Mouse (Mus musculus): ENCODE results near the gene Bcl2l13. TPM values are rescaled to one million over a fixed set of nuclear protein-coding genes. Genes with fewer than 3 reads are reported as not detected.
"Not testable (repeated sequence)": the region's sequence is repeated elsewhere in the genome, so short reads cannot be mapped to it uniquely, and the experiment has no call there.

Gene Bcl2l13
- total and polyA plus RNA-seq, 2 experiments from 2014 or later = 21.4 to 77.5 TPM

DNA sequence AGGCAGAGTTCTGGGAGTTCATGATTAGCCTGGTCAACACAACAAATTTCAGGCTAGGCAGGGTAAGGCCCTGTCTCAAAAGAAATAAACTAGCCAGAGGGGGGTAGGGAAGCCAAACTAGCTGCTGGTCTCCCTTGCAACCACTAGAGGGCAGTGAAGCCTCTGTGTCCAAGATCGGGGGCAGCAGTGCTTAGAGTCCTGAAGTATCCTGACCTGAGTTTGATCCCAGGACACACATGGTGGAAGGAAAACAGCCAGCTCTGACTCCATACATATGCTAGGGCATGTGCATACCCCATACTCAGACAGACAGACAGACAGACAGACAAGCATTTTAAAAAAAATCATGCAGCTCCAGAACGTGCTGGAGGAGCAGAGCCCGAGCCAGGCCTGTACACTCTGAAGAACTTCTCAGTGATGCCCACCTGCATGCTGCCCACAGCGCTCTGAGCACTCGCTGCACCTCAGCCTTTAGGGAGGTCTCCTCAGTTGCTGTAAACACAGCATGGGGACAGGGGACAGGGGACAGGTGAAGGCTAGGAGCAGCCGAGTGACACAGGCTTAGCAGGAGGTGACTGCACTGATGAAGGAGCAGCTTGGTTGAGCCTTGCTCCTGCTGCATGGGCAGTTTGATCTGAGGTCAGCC, 62.3 kb downstream of the Bcl2l13 start:
- Histone ChIP-seq H3K4me2 (ENCODE audit: low read depth) (no peak overlapping the region), H3K4me1 (ENCODE audit: insufficient read depth) (no peaks in the 10 kb centered on the region), H3K4me3 (ENCODE audit: low read depth, low read length) (no peak overlapping the region), H3K9me3 (ENCODE audit: low read length) (no peaks in the 10 kb centered on the region), H3K9ac (no peak overlapping the region), H3K36me3 (ENCODE audit: insufficient read depth) (peaks cover 27% of the 10 kb centered on the region), H3K27ac (ENCODE audit: low read depth, low read length) (no peak overlapping the region), H3K27me3 (ENCODE audit: insufficient read depth, low read length) (no peaks in the 10 kb centered on the region)
- peak; percentile 72 for DNase-seq
- TF ChIP-seq CTCF (IDR thresholded peaks at IDR 0.05; ENCODE audit: low read depth) = peak; percentile 88
- ATAC-seq = peak; percentile 70
- WGBS = 72% methylated on average over 6 of the region's 6 CpGs

DNA sequence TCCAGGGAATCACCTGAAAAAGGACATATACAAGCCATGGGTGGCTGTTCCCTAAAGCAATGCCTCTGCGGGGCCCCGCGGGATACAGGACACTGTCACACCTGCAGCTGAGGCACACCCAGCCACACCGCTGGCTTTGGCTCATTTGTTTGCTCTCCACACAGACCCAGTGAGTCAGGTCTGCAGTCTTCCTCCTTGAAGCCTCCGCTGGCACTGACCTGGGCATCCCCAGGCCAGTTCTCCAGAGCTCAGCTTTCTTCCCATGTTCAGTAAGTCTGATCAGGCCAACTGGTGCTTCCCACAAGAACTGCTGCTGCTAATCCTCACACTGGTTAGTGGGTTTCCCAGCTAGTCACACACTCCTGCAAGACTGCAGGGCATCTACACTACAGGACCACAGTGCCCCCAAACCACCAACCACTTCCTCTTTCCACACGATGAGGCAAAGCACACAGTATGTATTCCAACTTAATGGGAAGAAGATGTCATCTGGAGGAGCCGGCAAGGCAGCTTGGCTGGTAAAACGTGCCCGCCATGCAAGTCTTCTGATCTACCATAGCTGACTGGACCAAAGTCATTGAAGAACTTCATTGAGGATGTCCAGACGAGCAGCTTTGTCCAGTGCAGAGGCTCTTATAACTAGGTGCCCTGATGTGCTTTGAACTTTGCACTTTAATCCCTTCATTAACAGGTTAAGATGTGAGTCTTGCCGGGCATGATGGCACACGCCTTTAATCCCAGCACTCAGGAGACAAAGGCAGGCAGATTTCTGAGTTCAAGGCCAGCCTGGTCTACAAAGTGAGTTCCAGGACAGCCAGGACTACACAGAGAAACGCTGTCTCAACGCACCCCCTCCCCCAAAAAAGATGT, 66.0 kb downstream of the Bcl2l13 start:
- Histone ChIP-seq H3K4me1 (ENCODE audit: insufficient read depth) (no peaks in the 10 kb centered on the region), H3K9ac (no peak overlapping the region), H3K27me3 (ENCODE audit: insufficient read depth, low read length) (no peaks in the 10 kb centered on the region), H3K27ac (ENCODE audit: low read depth, low read length) (no peak overlapping the region), H3K9me3 (ENCODE audit: low read length) (no peaks in the 10 kb centered on the region), H3K4me3 (ENCODE audit: low read depth, low read length) (no peak overlapping the region), H3K4me2 (ENCODE audit: low read depth) (no peak overlapping the region), H3K36me3 (ENCODE audit: insufficient read depth) (no peaks in the 10 kb centered on the region)
- ATAC-seq (no peak), DNase-seq (no peak)
- 87% methylated on average over 14 of the region's 14 CpGs for WGBS
- no peak for TF ChIP-seq CTCF (IDR thresholded peaks at IDR 0.05; ENCODE audit: low read depth)

DNA sequence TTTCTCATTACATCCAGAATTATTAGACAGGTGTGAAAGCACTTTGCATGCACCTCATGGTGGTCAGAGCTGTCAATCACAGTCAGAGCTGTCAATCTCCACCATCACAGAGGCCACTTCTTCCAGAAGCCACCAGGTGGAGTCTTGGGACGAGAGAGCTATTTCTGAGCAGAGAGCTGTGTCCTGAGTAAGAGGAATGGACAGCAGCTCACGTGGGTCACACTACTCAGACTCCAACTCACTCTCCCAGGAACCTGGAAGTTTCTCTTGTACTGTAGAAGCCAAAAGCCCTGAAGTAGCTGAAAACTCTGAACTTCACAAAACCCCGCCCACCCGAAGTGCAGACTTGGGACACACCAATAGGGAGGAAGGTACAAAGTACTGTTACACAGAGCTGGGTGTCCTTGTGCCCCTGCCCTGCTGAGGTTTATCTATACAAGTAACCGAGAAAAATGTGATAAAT, 67.5 kb downstream of the Bcl2l13 start:
- no peaks in the 10 kb centered on the region for H3K4me1 ChIP-seq (ENCODE audit: insufficient read depth)
- H3K9ac ChIP-seq = no peak overlapping the region
- H3K27ac ChIP-seq (ENCODE audit: low read depth, low read length) = no peak overlapping the region
- no peaks in the 10 kb centered on the region for H3K36me3 ChIP-seq (ENCODE audit: insufficient read depth)
- TF ChIP-seq CTCF (IDR thresholded peaks at IDR 0.05; ENCODE audit: low read depth) = peak; percentile 62
- no peak overlapping the region for H3K4me2 ChIP-seq (ENCODE audit: low read depth)
- no peak overlapping the region for H3K4me3 ChIP-seq (ENCODE audit: low read depth, low read length)
- no peaks in the 10 kb centered on the region for H3K27me3 ChIP-seq (ENCODE audit: insufficient read depth, low read length)
- ATAC-seq = no peak
- no peak for DNase-seq
- no peaks in the 10 kb centered on the region for H3K9me3 ChIP-seq (ENCODE audit: low read length)
- WGBS = 60% methylated on average over 5 of the region's 5 CpGs

DNA sequence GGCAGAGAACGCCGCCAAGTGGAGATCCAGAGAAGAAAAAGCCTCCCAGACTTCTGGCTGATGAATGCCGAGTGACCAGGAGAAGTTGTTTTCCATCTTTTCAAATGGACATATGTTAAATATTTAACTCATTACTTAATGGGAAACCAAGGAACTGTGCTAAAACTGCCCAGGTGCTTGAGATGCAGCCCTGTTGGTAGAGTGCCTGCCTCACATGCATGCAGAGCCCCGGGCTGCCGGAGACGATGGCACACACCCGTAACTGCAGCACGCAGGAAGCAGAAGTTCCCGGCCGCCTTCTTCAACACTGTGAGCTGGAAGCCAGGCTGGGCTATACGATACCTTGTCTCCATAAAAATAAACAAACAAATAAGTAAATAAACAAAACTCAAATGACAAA, 67.9 kb downstream of the Bcl2l13 start:
- ATAC-seq (no peak), DNase-seq (no peak)
- Histone ChIP-seq H3K4me1 (ENCODE audit: insufficient read depth) (no peaks in the 10 kb centered on the region), H3K27me3 (ENCODE audit: insufficient read depth, low read length) (no peaks in the 10 kb centered on the region), H3K9me3 (ENCODE audit: low read length) (no peaks in the 10 kb centered on the region), H3K9ac (no peak overlapping the region), H3K4me3 (ENCODE audit: low read depth, low read length) (no peak overlapping the region), H3K4me2 (ENCODE audit: low read depth) (no peak overlapping the region), H3K36me3 (ENCODE audit: insufficient read depth) (no peaks in the 10 kb centered on the region), H3K27ac (ENCODE audit: low read depth, low read length) (no peak overlapping the region)
- 92% methylated on average over 11 of the region's 11 CpGs for WGBS
- no peak for TF ChIP-seq CTCF (IDR thresholded peaks at IDR 0.05; ENCODE audit: low read depth)

DNA sequence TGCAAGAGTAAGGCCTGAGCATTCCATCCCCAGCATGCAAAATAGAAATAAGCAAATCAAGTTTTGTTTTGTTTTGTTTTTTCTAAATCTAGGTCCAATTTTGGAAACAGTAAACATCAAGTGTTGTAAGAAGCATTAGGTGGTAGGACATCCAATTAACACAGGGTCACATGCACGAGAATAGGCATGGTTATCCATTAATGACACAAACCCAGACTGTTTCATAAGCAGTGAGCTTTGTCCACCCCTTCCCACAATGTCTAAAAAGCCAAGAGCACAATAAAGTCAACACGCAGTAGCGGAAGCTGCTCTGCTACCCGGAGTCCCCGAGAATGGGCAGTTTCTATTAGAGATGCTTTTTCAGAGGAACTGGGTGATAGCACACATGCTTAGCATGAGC, 69.1 kb downstream of the Bcl2l13 start:
- Histone ChIP-seq H3K4me2 (ENCODE audit: low read depth) (no peak overlapping the region), H3K9me3 (ENCODE audit: low read length) (no peaks in the 10 kb centered on the region), H3K27me3 (ENCODE audit: insufficient read depth, low read length) (no peaks in the 10 kb centered on the region), H3K36me3 (ENCODE audit: insufficient read depth) (no peaks in the 10 kb centered on the region), H3K9ac (no peak overlapping the region), H3K4me1 (ENCODE audit: insufficient read depth) (no peaks in the 10 kb centered on the region), H3K27ac (ENCODE audit: low read depth, low read length) (no peak overlapping the region), H3K4me3 (ENCODE audit: low read depth, low read length) (no peak overlapping the region)
- 78% methylated on average over 5 of the region's 5 CpGs for WGBS
- no peak for TF ChIP-seq CTCF (IDR thresholded peaks at IDR 0.05; ENCODE audit: low read depth)
- ATAC-seq (no peak), DNase-seq (no peak)

DNA sequence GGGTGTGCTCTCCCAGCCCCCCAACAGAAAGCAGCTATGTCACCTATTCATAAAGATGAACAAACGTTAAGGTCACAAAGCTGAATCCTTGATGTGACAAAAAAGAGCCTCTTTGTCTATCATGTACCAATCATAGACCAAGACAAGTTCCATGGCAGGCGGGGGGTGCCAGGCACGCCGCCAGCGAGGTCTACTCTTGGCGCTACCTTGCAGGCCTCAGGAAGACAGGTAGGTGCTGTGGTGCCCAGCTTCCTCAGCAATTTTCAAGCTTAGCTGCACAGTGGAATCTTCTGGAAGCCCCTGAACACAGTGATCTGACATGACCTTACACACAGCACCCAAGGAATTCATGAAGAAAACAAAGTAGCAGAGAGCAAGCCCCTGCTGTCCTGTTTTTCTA, 70.5 kb downstream of the Bcl2l13 start:
- Histone ChIP-seq H3K9ac (no peak overlapping the region), H3K27me3 (ENCODE audit: insufficient read depth, low read length) (no peaks in the 10 kb centered on the region), H3K36me3 (ENCODE audit: insufficient read depth) (no peaks in the 10 kb centered on the region), H3K4me1 (ENCODE audit: insufficient read depth) (no peaks in the 10 kb centered on the region), H3K9me3 (ENCODE audit: low read length) (no peaks in the 10 kb centered on the region), H3K4me2 (ENCODE audit: low read depth) (no peak overlapping the region), H3K27ac (ENCODE audit: low read depth, low read length) (no peak overlapping the region), H3K4me3 (ENCODE audit: low read depth, low read length) (no peak overlapping the region)
- WGBS = 93% methylated on average over 6 of the region's 6 CpGs
- ATAC-seq (no peak), DNase-seq (no peak)
- TF ChIP-seq CTCF (IDR thresholded peaks at IDR 0.05; ENCODE audit: low read depth) = no peak

DNA sequence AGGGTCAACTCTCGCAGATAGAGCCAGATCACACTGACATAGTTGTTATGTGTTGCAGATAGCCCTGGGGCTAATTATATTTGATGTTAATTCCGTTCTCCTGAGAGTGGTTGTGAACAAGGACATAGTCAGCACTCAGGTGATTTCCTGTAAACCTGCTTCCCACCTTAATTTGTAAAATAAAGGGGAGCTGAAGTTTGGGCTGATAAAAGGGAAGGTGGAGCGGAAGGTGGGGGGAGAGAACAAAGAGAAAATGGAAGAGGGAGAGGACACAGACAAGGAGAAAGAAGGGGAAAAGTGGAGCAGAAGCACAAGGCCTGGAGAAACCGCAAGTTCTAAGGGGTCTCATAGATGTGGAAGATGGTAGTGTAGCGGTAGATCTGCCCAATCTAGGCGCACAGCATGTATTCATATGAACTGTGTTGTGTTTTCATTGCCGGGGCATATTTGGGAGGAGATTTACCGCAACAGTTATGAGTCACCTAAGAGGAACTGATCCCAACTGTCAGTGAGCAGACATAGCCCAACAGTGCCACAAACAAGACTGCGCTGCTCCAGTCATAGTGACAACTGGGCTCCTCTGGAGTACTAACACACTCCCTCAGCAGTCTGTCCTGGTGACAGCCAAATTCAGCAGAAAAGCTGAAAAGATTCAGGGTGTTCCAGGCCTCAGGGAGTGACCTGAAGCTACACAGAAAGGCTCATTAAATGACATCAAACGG, 72.0 kb downstream of the Bcl2l13 start:
- not testable (repeated sequence) for H3K36me3 ChIP-seq (ENCODE audit: insufficient read depth); H3K4me2 ChIP-seq (ENCODE audit: low read depth); H3K9ac ChIP-seq; H3K4me1 ChIP-seq (ENCODE audit: insufficient read depth); H3K4me3 ChIP-seq (ENCODE audit: low read depth, low read length); DNase-seq; H3K27ac ChIP-seq (ENCODE audit: low read depth, low read length); ATAC-seq; H3K9me3 ChIP-seq (ENCODE audit: low read length); H3K27me3 ChIP-seq (ENCODE audit: insufficient read depth, low read length)
- 89% methylated on average over 9 of the region's 10 CpGs for WGBS

Measured in forebrain, postnatal 0 days (tissue).